Mouse (Mus musculus) hindbrain, embryonic 16.5 days (tissue): ENCODE measurements at regions not wholly inside any gene's neighbourhood (a gene's known extent, or its start where the extent isn't known, plus 50 kb on each side); places are given as distances from the start of the nearest gene placed in this dataset.
A peak's percentile ranks its signal among the peaks of the same experiment; 100 is the strongest.

Experiments used
- ATAC-seq: fragments of 200-750 bp; cut with Nextera tagmentation; 2 replicates; pipeline ENCODE4 v1.8.0; 2017; ENCODE audit warnings: moderate TSS enrichment, moderate library complexity
- H3K27ac ChIP-seq: fragments of 300-500 bp; sonication (generic); 2 replicates; pipeline ENCODE4 v1.5.1; 2014; ENCODE audit warnings: low read depth, mild to moderate bottlenecking, control low read depth, low read length, moderate library complexity
- H3K27me3 ChIP-seq: fragments of 300-500 bp; sonication (generic); replicated peaks from 2 replicates; pipeline ENCODE4 v1.6.1; 2014; ENCODE audit warnings: low read length; ENCODE audit not compliant: control insufficient read depth, insufficient read depth
- H3K36me3 ChIP-seq: fragments of 300-500 bp; sonication (generic); 2 replicates; pipeline ENCODE4 v1.6.1; 2014; ENCODE audit warnings: mild to moderate bottlenecking, low read length, moderate library complexity, mixed read lengths; ENCODE audit not compliant: control insufficient read depth, insufficient read depth
- H3K4me1 ChIP-seq: fragments of 300-500 bp; sonication (generic); 2 replicates; pipeline ENCODE4 v1.6.1; 2014; ENCODE audit warnings: low read depth, low read length; ENCODE audit not compliant: control insufficient read depth, insufficient read depth
- H3K4me2 ChIP-seq: fragments of 300-500 bp; sonication (generic); 2 replicates; pipeline ENCODE4 v1.6.1; 2014; ENCODE audit warnings: mild to moderate bottlenecking, low read length, control low read depth, moderate library complexity
- H3K4me3 ChIP-seq: fragments of 300-500 bp; sonication (generic); 2 replicates; pipeline ENCODE4 v1.5.1; 2014; ENCODE audit warnings: mild to moderate bottlenecking, low read length, control low read depth, moderate library complexity
- H3K9ac ChIP-seq: fragments of 300-500 bp; sonication (generic); 2 replicates; pipeline ENCODE4 v1.6.1; 2014; ENCODE audit warnings: low read depth, mild to moderate bottlenecking, control low read depth, low read length, moderate library complexity
- H3K9me3 ChIP-seq: fragments of 300-500 bp; sonication (generic); 2 replicates; pipeline ENCODE4 v1.6.1; 2014; ENCODE audit warnings: mild to moderate bottlenecking, low read length, moderate library complexity; ENCODE audit not compliant: control insufficient read depth
- WGBS: fragments of 180-500 bp; shearing (Covaris S2); extraction: QIAGEN DNeasy Blood & Tissue Kit; methylation state at CpG from one replicate; pipeline ENCODE4 v1.1.7; 2014; 5-methylcytosine and 5-hydroxymethylcytosine counted together

DNA sequence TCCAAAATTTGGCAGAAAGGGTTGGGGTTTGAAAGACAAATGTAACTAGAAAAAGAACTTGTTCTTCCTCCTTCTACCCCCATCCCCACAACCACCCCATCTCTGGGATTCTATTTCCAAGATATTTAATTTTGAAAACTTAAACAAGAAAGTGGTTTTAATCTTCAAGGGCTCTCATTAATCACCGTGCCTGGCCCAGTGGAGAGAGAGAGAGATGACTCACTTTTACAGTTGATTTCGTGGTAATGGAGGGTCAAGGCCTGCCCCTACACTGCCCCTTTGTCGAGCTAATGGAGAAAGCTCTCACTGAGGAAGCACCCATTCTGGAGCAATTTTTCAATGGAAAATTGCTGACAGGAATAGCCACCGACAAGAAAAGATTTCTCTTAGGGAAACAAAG, 247.9 kb downstream of the Gm10260 start:
- Histone ChIP-seq H3K27ac (no peak overlapping the region), H3K36me3 (no peaks in the 10 kb centered on the region), H3K4me2 (no peak overlapping the region), H3K9ac (no peak overlapping the region), H3K4me3 (no peak overlapping the region), H3K27me3 (no peaks in the 10 kb centered on the region), H3K4me1 (peaks cover 6% of the 10 kb centered on the region; the same call in 1 of the 2 replicates), H3K9me3 (no peaks in the 10 kb centered on the region)
- 61% methylated on average over 4 of the region's 4 CpGs for WGBS
- no peak for ATAC-seq

DNA sequence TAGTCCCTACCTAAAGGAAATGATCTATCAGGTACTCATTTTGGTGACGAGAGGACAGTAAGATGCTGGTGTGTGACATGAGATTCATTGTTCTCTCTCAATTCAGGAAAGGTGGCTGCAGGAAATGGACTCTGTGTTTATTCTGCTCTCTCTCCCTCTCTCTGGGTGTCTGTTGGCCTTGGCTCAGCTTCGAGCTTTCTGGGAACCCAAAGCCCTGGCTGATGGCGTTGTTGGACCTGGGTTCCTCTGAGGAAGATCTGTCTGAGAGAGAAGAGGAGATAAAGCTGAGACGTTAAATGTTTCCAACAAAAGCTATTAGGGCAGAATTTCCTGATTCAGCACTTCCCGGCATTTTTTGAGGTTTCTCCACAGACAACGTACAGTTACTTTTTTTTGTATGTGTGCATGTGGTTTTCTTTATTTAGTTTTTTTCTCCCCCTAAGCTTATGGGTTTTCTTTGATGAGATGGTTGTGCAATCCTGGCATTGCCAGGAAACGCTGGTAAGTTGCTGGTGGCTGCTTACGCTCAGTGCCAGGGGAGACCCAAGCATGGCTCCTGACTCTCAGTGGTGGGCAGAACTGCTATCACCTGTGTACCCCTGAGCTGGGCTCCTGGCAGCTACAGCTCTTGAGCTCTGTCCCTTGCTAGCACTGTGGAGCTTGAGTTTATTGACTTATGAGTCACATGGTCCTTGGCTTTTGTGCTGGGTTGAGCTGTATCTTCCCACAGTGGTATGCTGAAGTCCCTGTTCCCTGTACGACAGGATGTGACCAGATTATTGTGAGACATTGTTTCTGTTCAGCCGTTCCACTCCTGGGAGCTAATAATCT, 249.8 kb downstream of the Gm10260 start:
- H3K9ac ChIP-seq, result no peak overlapping the region
- peaks cover 6% of the 10 kb centered on the region; the same call in 1 of the 2 replicates for H3K4me1 ChIP-seq
- no peaks in the 10 kb centered on the region for H3K27me3 ChIP-seq
- no peak overlapping the region for H3K4me3 ChIP-seq
- ATAC-seq, result 0 out of 2 replicates have a peak, but pooled peaks have one; percentile 29
- H3K4me2 ChIP-seq, result no peak overlapping the region
- no peaks in the 10 kb centered on the region for H3K9me3 ChIP-seq
- no peaks in the 10 kb centered on the region for H3K36me3 ChIP-seq
- 65% methylated on average over 10 of the region's 10 CpGs for WGBS
- no peak overlapping the region for H3K27ac ChIP-seq

DNA sequence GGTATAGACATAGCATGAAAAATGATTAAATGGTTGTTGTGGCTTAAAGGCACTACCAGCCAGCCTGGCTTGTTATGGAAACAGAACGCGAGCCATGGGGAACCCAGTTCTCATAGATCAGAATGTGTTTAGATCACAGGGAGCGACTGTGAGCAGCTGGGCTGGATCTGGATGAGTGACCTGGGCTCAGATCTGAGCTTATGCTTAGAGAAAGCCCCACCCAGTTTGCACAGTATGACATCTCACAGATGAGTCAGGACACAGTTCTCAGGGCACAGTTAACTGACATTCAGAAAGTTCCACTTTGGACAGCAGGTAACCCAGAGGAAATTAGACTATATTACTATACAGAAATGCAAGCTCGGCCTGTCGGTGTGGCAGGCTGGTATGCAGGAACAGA, 255.5 kb downstream of the Gm10260 start:
- no peak overlapping the region for H3K4me2 ChIP-seq

DNA sequence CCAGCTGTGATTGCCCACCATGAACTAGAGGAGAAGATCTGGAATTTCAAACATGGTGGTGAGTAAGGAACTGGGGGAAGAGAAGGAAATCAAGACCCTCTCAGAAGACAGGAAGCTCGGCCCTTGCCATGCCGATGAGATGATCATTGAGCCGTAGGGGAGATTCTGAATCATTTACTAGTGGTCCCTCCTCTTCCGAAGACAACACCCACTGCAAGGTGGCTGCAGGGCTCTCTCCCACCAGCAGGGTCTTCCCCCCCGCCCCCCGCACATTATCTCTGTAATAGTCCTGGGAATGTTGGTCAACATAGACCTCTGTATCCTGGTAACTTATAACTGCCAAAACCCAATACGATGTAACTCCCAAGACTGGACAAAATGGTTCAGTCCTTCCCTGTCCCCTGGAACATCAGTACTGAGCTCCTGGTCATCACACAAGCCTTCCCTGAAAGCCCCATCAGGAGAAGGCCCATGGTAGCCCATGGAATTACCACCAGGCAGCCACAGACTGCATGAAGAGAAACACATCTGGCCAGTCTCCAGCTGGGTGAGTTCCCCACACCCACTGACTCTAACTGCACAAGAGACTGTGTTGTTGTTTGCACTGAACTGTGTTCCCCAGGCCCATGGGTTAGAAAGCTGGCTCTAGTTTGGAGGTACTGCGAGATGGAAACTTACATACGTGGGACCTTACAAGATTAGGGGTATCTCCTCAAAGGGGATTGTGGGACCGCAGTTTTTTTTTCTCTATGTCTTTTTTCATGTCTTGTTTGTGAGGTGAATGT, 256.3 kb downstream of the Gm10260 start:
- no peak overlapping the region for H3K4me2 ChIP-seq
- no peaks in the 10 kb centered on the region for H3K9me3 ChIP-seq
- H3K4me1 ChIP-seq, result no peaks in the 10 kb centered on the region
- H3K27me3 ChIP-seq, result no peaks in the 10 kb centered on the region
- H3K4me3 ChIP-seq, result no peak overlapping the region
- 97% methylated on average over 10 of the region's 10 CpGs for WGBS
- no peak overlapping the region for H3K9ac ChIP-seq
- H3K36me3 ChIP-seq, result no peaks in the 10 kb centered on the region
- H3K27ac ChIP-seq, result no peak overlapping the region
- ATAC-seq, result no peak

More for the DNA sequence above, 255.5 kb downstream of the Gm10260 start:
- Histone ChIP-seq H3K27me3 (no peaks in the 10 kb centered on the region), H3K9me3 (no peaks in the 10 kb centered on the region), H3K4me1 (no peaks in the 10 kb centered on the region), H3K9ac (no peak overlapping the region), H3K36me3 (no peaks in the 10 kb centered on the region), H3K4me3 (no peak overlapping the region), H3K27ac (no peak overlapping the region)
- no peak for ATAC-seq
- WGBS, result 84% methylated on average over 5 of the region's 5 CpGs

DNA sequence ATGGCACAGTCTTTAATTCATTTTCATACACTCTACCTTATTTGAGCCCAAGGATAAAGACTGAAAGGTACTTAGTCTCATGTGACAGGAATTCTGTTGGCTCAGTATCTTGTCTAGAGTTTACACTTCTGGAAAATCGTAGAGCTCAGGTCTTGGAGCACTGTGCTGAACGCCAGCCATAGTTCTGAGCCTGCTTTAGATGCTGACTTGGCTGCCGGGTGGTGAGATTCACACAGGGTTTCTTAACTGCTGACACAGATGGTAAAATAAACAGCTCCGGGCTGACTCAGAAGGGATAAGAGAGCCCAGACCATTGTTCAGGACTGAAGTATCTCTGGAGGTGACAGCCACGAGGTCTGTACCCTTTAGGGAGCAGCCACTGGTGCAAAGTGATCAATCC, 257.0 kb downstream of the Gm10260 start:
- Histone ChIP-seq H3K4me1 (no peaks in the 10 kb centered on the region), H3K36me3 (no peaks in the 10 kb centered on the region), H3K9me3 (no peaks in the 10 kb centered on the region), H3K4me3 (no peak overlapping the region), H3K27me3 (no peaks in the 10 kb centered on the region), H3K9ac (no peak overlapping the region), H3K4me2 (no peak overlapping the region), H3K27ac (no peak overlapping the region)
- no peak for ATAC-seq
- 86% methylated on average over 5 of the region's 5 CpGs for WGBS

DNA sequence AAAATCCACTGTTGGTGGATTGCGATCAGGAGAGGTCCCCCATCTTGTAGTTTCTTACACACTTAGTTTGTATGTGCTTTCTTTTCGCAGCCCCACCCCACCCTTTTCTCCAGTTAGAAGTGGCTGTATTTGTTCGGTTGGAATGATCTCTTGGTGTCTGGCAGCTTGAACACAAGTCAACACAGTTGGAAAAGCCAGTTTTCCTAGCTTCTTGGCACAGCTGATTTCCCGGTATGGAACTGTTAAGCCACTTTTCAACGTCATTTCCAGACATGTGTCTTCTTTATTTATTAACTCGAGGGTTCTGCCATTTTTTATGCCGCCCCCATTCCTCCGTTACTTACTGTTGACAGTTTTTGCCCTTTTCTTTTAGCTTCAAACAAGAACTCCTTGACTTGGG, 259.2 kb downstream of the Enc1 start:
- Histone ChIP-seq H3K4me2 (no peak overlapping the region), H3K27ac (no peak overlapping the region), H3K4me3 (no peak overlapping the region), H3K27me3 (no peaks in the 10 kb centered on the region), H3K9me3 (no peaks in the 10 kb centered on the region), H3K4me1 (no peaks in the 10 kb centered on the region), H3K36me3 (no peaks in the 10 kb centered on the region), H3K9ac (no peak overlapping the region)
- WGBS, result 77% methylated on average over 8 of the region's 8 CpGs
- no peak for ATAC-seq

DNA sequence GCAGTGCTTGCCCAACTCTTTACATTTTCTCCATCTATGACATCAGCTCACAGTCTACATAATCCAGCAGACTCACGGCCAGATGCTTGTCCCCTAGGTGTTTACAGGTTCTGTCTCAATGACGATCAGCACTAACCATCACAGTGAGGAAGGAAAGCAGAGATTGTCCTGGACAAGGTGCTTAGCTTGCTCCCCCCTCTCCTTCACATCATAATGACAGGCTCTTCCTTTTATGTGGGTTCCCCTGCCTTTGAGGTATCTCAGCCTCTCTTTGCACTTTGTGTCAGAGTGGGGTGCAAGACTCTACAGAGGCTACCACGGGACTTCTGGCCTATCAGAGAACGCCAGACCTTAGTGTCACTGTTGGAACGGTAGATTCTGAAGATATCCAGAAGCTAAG, 258.1 kb downstream of the Enc1 start:
- H3K9me3 ChIP-seq, result no peaks in the 10 kb centered on the region
- H3K4me1 ChIP-seq, result no peaks in the 10 kb centered on the region
- no peak overlapping the region for H3K9ac ChIP-seq
- no peak overlapping the region for H3K4me2 ChIP-seq
- no peak overlapping the region for H3K27ac ChIP-seq
- ATAC-seq, result no peak
- no peaks in the 10 kb centered on the region for H3K36me3 ChIP-seq
- H3K27me3 ChIP-seq, result no peaks in the 10 kb centered on the region
- 97% methylated on average over 5 of the region's 5 CpGs for WGBS
- H3K4me3 ChIP-seq, result no peak overlapping the region

DNA sequence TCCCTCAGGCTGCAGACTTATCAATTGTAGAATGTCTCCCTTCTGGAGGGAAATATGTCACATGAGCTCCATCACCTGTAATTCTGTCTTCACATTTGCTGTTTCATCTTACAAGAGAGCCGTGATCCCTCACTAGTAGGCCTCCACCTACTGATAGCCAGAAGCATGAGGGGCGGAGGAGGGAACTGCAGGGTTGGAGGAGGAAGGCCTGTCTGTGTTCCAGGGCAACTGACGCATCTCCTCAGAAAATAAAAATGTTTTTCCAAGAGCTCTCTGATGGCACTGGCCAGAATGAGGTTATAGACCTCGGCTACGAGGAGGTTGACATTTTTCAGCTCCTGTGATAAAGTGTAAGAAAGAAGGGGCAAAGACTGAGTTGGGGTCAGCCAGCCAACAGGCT, 257.0 kb downstream of the Enc1 start:
- Histone ChIP-seq H3K4me1 (no peaks in the 10 kb centered on the region; the same call in 1 of the 2 replicates), H3K27ac (no peak overlapping the region), H3K4me3 (no peak overlapping the region), H3K36me3 (no peaks in the 10 kb centered on the region), H3K4me2 (no peak overlapping the region), H3K27me3 (no peaks in the 10 kb centered on the region), H3K9me3 (no peaks in the 10 kb centered on the region), H3K9ac (no peak overlapping the region)
- WGBS, result 90% methylated on average over 5 of the region's 5 CpGs
- ATAC-seq, result no peak

DNA sequence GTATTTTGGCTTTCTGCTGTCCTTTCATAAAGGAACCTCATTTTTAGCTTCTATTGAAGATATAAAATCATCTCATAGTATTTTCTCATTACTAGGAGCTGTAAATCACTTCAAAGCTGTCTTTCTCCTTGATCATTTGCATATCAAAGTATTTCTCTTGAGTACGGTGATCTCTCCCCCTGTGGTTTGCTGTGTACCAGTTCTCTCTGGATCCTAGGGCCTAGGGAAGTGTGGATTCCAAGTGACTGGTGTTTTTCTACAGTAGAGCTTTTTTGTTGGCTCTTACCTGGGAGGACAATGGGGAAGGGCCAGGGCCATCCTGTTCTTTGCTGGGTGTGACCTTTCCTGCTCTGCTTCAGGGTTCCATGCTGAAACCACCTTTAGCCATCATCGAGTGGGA, 253.9 kb downstream of the Enc1 start:
- Histone ChIP-seq H3K4me2 (no peak overlapping the region), H3K36me3 (no peaks in the 10 kb centered on the region), H3K27ac (no peak overlapping the region), H3K4me1 (no peaks in the 10 kb centered on the region; the same call in 1 of the 2 replicates), H3K4me3 (no peak overlapping the region), H3K9me3 (no peaks in the 10 kb centered on the region), H3K27me3 (no peaks in the 10 kb centered on the region), H3K9ac (no peak overlapping the region)
- 80% methylated on average over 2 of the region's 2 CpGs for WGBS
- ATAC-seq, result no peak
